Mouse (Mus musculus) kidney, adult 2 months (tissue): Measurements from ENCODE around the gene Drap1.

Experiments
- CTCF ChIP-seq: fragments of 200-500 bp; conservative IDR thresholded peaks from 2 replicates; pipeline ENCODE4 v1.5.1; 2011; ENCODE audit warnings: low read depth, mild to moderate bottlenecking, control low read depth, low read length, moderate library complexity, mixed read lengths; ENCODE audit not compliant: insufficient read depth, insufficient read length
- POLR2A ChIP-seq: fragments of 200-500 bp; IDR thresholded peaks from one replicate; pipeline ENCODE4 v1.6.1; 2011; ENCODE audit warnings: low read depth, low read length, control low read depth

- TF ChIP-seq POLR2A (no peak), CTCF (no peak)
Observed at GRCm38 (mm10) chr19:5383326-5383725, 41.5 kb downstream of the Drap1 start.
